Mouse (Mus musculus) CD4-positive helper T cell, adult 2 months (primary cell): ENCODE measurements around the gene Gse1.

ENCODE experiments used
- DNase-seq: peaks from one replicate; pipeline ENCODE4 v3.0.0-alpha.2; 2012; ENCODE audit warnings: low read depth, missing footprints, low spot score

Gse1 gene

DNA sequence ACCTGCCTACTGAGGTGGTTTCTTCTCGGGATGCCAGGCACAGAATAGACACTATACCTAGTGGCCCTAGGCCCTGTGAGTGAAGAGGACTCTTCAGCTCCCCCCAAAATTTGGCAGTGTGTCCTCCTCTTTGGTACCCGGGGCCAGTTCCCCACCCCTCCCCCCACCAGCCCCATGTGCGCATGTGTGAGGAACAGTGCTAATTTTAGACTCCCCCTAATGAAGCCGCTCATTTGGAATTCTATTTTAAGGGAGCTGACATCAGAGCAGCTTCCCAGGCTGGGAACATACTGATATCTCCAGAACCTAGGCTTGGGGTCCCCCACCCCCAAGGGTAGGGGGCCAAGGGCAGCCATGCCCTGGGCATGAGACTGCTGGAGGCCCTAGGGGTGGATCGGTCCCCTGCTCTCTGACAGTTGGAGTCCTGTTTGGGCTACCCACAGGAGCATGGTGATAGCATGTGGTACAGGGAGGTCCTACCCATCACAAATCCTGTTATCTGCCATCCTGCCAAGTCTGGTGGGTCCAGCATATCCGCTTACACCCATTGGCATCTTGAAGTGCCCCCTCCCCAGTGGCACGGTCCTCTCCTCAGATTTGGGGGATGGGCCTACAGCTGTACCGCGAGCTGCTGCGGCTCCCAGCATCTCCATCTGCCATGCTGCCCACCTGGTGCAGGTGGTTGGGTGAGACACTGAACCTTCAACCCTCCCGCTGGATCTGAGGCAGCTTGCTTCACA is 322.9 kb downstream of the Gse1 start:
- DNase-seq, result no peak

- no peak for DNase-seq
These were observed 323.4 kb downstream of the Gse1 start for GRCm38 (mm10) chr8:120551677-120551980.

GRCm38 (mm10) chr8:120552509-120552908 is 324.3 kb downstream of the Gse1 start:
- DNase-seq, result no peak

DNA sequence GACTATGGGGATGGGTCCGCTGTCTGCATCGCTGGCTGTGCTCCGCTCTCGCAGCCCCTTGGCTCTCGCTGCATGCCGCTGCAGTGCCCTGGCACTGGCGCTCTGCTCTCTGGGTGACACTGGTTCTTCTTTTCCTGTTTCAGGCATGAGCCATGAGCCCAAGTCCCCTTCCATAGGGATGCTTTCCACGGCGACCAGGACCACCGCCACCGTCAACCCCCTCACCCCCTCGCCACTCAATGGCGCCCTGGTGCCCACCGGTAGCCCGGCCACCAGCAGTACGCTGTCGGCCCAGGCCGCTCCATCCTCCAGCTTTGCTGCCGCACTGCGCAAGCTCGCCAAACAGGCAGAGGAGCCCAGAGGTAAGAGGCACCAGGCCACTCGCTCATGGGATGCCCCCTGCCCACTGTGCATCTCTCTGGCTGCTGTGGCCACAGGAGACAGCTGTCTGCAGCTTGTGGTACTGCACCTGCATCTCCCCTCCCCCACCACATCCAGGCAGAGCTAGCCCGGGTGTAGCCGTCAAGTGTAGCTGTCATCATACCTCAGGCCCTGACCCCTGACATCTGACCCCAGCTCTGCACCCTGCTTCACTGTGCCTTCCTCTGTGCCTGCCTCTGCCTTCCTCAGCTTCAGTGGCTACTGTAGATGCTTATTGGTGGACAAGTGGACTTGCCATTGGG is 325.3 kb downstream of the Gse1 start:
- no peak for DNase-seq

GRCm38 (mm10) chr8:120554466-120555039 is 326.3 kb downstream of the Gse1 start:
- DNase-seq, result no peak

DNA sequence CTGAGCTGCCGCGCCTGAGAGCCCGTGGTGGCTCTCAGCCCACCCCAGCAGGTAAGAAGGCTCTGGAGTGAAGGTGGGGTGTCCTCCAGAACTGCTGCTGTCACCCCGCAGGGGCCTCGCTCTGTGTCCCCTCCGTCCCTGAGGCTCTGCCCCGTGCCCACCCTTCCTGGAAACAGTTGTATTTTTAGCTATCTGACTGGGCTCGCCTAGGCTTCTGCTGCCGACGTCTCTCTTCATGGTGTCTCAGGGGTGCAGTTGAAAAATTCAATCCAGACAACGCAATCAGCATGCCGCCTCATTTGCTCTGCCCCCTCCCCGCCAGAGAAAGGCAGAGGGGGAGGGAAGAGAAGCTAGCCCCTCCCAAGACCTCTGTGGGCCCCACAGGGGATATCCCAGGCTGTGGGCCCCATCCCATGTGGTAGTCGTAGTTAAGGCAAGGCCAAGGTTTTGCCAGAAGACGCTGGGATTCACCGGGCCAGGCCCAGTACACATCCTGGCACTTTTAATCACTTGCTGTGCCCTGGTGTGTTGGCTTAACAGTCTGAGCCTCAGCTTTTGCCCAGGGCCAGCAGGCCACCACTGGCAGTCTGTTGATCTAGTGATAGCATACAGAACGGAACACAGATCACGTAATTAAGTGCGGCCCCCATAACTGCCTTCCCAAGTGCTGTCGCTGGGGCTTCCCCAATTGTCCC is 328.1 kb downstream of the Gse1 start:
- DNase-seq, result no peak

DNA sequence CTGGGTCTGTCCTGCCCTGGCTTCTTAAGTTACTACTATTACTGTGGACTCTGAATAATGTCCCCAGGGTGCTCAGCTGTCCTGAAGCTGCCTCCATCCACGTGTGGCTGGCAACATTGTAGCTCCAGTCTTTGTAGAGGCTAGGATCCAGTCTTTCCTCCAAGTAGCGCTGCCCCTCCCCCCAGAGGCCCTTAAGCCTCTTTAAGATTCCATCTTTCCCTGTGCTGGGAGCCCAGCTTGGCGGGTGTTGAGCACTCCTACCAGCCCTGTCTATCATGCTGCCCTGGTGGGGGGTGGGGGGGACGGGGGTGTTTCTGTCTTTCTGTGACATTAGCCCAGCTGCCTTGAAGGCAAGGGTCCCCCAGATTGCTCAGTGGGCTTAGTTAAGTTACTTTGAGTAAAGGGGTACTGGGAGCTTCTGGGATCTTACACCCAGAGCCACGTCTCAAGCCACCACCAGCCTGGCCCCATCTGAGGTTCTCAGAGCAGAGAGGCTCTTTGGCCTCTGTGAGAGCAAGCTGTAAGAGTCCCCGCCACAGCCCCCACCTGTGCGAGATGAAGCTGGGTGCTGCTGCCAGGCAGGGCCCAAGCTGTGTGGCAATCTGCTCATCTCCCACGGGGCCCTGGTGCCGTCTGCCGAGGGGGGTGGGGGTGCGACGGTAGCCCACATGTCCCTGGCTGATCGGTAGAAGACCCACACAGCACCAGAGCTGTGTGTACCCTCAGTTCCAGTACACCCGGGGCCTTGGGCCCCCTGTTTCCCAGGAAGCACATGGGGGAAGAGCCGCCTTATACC is 329.1 kb downstream of the Gse1 start:
- no peak for DNase-seq

GRCm38 (mm10) chr8:120558162-120558561 is 329.9 kb downstream of the Gse1 start:
- DNase-seq, result no peak

- no peak for DNase-seq
These were observed 331.4 kb downstream of the Gse1 start for GRCm38 (mm10) chr8:120559654-120560053.

GRCm38 (mm10) chr8:120560535-120560934 is 332.3 kb downstream of the Gse1 start:
- no peak for DNase-seq

- DNase-seq, result no peak
These were observed 333.5 kb downstream of the Gse1 start for GRCm38 (mm10) chr8:120561539-120562435.

DNA sequence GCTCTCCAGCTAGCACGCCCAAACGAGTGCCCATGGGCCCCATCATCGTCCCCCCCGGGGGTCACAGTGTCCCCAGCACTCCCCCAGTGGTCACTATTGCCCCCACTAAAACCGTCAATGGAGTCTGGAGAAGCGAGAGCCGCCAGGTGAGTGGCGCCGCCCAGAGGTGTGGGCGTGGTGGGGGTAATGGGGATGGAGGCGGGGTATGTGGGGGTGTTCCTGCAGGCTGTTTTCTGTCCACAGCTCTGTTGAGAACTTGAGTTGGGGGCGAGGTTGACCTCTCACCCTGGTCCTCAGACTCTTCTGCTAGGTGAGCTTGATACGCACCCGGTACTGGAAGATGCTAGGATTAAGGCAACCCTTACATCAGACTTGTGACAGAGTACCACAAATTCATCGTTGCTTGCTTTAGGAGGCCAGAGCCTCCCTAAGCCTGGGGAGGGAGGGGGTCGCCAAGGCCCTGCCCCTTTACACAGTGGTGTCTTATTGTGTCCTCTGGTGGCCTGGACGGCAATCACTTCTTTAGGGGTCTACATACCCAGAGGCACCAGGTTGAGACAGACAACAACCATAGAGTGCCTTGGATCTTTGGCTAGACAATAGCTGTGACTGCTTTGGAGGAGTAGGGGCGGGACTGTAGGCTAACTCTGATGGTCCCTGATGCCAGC is 334.6 kb downstream of the Gse1 start:
- DNase-seq, result no peak

GRCm38 (mm10) chr8:120563348-120563724 is 335.1 kb downstream of the Gse1 start:
- DNase-seq, result no peak

- DNase-seq, result peak; percentile 46
These were observed 335.9 kb downstream of the Gse1 start for GRCm38 (mm10) chr8:120563851-120564837.

DNA sequence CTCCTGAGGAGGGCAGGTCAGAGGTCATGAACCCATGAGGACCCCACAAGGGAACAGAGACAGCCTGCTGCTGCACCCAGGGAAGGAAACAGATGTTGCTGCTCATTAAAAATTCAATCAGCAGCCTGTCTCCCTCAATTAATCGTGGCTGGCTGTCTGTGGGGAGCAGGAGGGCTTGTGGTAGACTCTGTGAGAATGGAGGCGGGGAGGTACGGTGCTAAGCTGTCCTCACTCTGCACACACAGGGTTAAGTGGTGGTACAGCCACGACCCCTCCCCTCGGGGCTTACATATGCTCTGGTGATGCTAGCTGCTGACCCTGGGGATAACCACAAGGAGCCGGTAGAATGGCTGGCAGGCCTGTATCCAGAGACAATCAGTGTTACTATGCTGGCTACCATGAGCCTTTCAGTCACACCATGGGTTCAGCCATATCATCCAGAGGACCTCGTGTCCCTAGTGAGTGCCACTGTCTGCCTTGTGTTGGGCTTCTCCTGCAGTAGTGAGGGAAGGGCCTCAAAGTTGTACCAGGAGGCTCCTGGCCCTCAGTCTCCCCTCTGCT is 337.0 kb downstream of the Gse1 start:
- DNase-seq, result no peak

GRCm38 (mm10) chr8:120566681-120567080 is 338.4 kb downstream of the Gse1 start:
- DNase-seq, result no peak

DNA sequence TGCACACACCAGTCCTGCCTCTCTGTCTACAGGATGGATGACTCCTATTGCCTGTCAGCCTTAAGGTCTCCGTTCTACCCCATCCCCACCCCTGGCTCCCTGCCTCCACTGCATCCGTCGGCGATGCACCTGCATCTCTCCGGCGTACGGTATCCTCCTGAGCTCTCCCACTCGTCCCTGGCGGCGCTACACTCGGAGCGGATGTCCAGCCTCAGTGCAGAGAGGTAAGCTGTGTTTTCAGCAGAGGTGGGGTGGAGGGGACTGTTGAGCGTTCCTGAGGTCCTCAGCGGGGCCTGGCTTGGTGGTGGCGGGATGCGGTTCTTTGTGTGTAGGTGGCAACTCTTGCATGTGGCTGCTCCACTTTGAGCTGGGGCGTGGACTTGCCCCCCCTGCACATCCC is 339.5 kb downstream of the Gse1 start:
- DNase-seq, result no peak

GRCm38 (mm10) chr8:120568164-120568798 is 340.0 kb downstream of the Gse1 start:
- DNase-seq, result no peak
